Mouse (Mus musculus): Measurements from ENCODE around the gene Ndufs1. TPM values are rescaled to one million over a fixed set of nuclear protein-coding genes. Genes with fewer than 3 reads are reported as not detected.

Gene Ndufs1
- total RNA-seq (2021) = 100 to 1,000 TPM; 150 to 164 TPM
- long read RNA-seq, experiment 1, transcript Ndufs1-201 (19 exons, 2,661 nt) = major isoform, 117 of 238 reads
- long read RNA-seq, experiment 1, transcript Ndufs1-203 (19 exons, 2,590 nt) = minor isoform, 64 of 238 reads
- long read RNA-seq, experiment 1, partial matches to known transcripts = 8 of 238 reads
- long read RNA-seq, experiment 1, other reads (novel, unspliced or antisense) = 47 of 238 reads
- long read RNA-seq, experiment 2, transcript Ndufs1-203 (19 exons, 2,590 nt) = minor isoform, 75 of 237 reads
- long read RNA-seq, experiment 2, transcript Ndufs1-201 (19 exons, 2,661 nt) = major isoform, 104 of 237 reads
- long read RNA-seq, experiment 2, partial matches to known transcripts = 9 of 237 reads
- long read RNA-seq, experiment 2, other reads (novel, unspliced or antisense) = 47 of 237 reads

GRCm38 (mm10) chr1:63176604-63177421 is at the start of gene Ndufs1, which contains the start of gene Eef1b2:
TSS of gene Ndufs1 (minus strand) at chr1:63176833.
TSS of gene Eef1b2 (plus strand) at chr1:63176825.
- DNase-seq (ENCODE audit: low spot score in 2 of 2) = peak; percentile 97 to 99

- DNase-seq (ENCODE audit: low spot score in 2 of 2) = no peak
These were observed 49.3 kb upstream of the Ndufs1 start for GRCm38 (mm10) chr1:63225890-63226289.

GRCm38 (mm10) chr1:63225009-63225408 is 48.4 kb upstream of the Ndufs1 start:
- DNase-seq (ENCODE audit: low spot score in 2 of 2) = no peak

- DNase-seq (ENCODE audit: low spot score in 2 of 2) = no peak
These were observed 42.6 kb upstream of the Ndufs1 start for GRCm38 (mm10) chr1:63219277-63219676.

GRCm38 (mm10) chr1:63214631-63215030 is 38.0 kb upstream of the Ndufs1 start:
- DNase-seq (ENCODE audit: low spot score in 2 of 2) = no peak

- no peak for DNase-seq (ENCODE audit: low spot score in 2 of 2)
These were observed 37.6 kb upstream of the Ndufs1 start, which contains the start of gene Gpr1 for GRCm38 (mm10) chr1:63214271-63214558. TSS of gene Gpr1 (minus strand) at chr1:63214543.

GRCm38 (mm10) chr1:63213478-63214270 is 37.0 kb upstream of the Ndufs1 start:
- DNase-seq (ENCODE audit: low spot score in 2 of 2) = no peak

GRCm38 (mm10) chr1:63209861-63210529 is 33.4 kb upstream of the Ndufs1 start:
- DNase-seq (ENCODE audit: low spot score in 2 of 2) = no peak

- DNase-seq (ENCODE audit: low spot score in 2 of 2) = no peak
These were observed 31.0 kb upstream of the Ndufs1 start for GRCm38 (mm10) chr1:63207607-63208006.

- no peak for DNase-seq (ENCODE audit: low spot score in 2 of 2)
These were observed 28.2 kb upstream of the Ndufs1 start for GRCm38 (mm10) chr1:63204660-63205394.

- no peak for DNase-seq (ENCODE audit: low spot score in 2 of 2)
These were observed 27.5 kb upstream of the Ndufs1 start for GRCm38 (mm10) chr1:63203950-63204659.

GRCm38 (mm10) chr1:63203471-63203870 is 26.8 kb upstream of the Ndufs1 start:
- no peak for DNase-seq (ENCODE audit: low spot score in 2 of 2)

GRCm38 (mm10) chr1:63201672-63202071 is 25.0 kb upstream of the Ndufs1 start:
- no peak for DNase-seq (ENCODE audit: low spot score in 2 of 2)

- no peak for DNase-seq (ENCODE audit: low spot score in 2 of 2)
These were observed 23.7 kb upstream of the Ndufs1 start for GRCm38 (mm10) chr1:63200322-63200721.

- DNase-seq (ENCODE audit: low spot score in 2 of 2) = no peak
These were observed 22.8 kb upstream of the Ndufs1 start for GRCm38 (mm10) chr1:63199387-63199786.

- DNase-seq (ENCODE audit: low spot score in 2 of 2) = no peak
These were observed 19.3 kb upstream of the Ndufs1 start for GRCm38 (mm10) chr1:63195848-63196512.

- no peak for DNase-seq (ENCODE audit: low spot score in 2 of 2)
These were observed 15.9 kb upstream of the Ndufs1 start for GRCm38 (mm10) chr1:63192306-63193065.

- peak in 1 of 2 experiments; percentile 39 for DNase-seq (ENCODE audit: low spot score in 2 of 2)
These were observed 14.2 kb upstream of the Ndufs1 start for GRCm38 (mm10) chr1:63190851-63191250.

Data from layer of hippocampus, postnatal 14 days (tissue).